Mouse (Mus musculus): ENCODE measurements at regions not wholly inside any gene's neighbourhood (a gene's known extent, or its start where the extent isn't known, plus 50 kb on each side); places are given as distances from the start of the nearest gene placed in this dataset.

DNA sequence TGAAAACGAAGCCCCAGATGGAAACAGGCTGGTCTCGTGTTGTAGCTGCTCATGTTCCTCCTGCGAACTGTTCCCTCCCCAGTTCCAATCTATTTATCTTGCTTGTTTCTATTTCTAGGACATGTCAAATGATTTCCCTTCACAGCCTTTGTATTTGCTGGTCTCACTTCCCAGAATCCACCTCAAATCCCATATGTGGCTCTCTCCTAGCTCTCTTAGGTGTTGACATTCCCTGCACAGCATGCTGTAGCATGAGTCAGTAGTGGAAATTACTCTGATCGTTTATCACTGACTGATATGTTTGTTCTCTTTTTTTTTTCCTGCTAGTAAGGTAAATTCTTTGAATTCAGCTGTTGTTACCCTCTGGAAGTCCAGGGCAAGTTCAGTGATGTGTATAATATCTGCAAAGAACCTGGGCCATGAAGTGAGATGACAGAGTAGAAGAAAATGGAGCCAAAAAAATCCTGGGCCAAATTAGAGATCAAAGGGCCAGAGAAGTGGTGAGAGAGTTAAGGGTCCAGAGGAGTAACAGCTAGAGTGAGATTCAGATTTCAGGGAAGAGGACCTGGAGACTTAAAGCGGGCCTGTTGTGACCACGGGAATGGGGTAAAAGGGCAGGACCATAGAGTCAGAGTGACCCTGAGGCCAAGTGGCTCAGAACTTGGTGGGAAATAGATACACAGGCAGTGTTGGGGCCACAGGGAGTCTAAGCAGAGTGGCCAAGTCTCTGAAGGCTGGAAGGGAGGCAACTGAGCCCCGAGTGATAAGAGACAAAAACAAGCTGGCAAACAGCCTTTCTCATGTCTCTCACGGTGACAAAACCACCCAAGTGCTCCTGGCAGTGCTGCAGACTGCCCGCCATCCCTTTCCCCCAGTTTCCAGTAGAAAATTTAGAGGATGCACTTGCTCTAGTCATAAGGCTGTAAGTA lies 56.3 kb upstream of the Tmtc1 start:
- TF ChIP-seq POLR2A (IDR thresholded peaks at IDR 0.05; ENCODE audit: insufficient read length, low read depth) (no peak), REST (IDR thresholded peaks at IDR 0.05; ENCODE audit: insufficient read depth, insufficient read length) (no peak), POLR2AphosphoS2 (IDR thresholded peaks at IDR 0.05; ENCODE audit: insufficient read length, low read depth) (no peak)
